ENCODE assay signal across 8 mouse cellular contexts in genomic region chr19:60553501-60553900, GRCm38 (mm10). TPM values are rescaled to one million over a fixed set of nuclear protein-coding genes. Genes with fewer than 3 reads are reported as not detected.
DNase-seq lines count a peak whose midpoint lies in the region; ATAC-seq lines count a peak whose summit lies in the region.
"Had no signal": no experiment of that assay in that cellular context is flagged by ENCODE, and none has a peak within 500 bp of the region (broad histone marks: within the 10 kb centered on the region; RNA-seq: fewer than 3 reads in every experiment).

No protein-coding gene starts in this region.

- intact Hi-C loops in heart, postnatal 36 days (cut with DNase I), result loop anchor here (5.0 kb wide), 1 partner anchor 86 kb away; the partner anchor contains the start of gene Prlhr
- intact Hi-C loops in left cerebral cortex, postnatal 36 days (cut with DNase I), result loop anchor here (5.0 to 10.0 kb wide), 2 partner anchors 89 to 116 kb away; partner anchors contain the start of gene Prlhr

- no peak overlapping the region for H3K4me2 ChIP-seq in neural tube, embryonic 15.5 days
- H3K4me2 ChIP-seq: limb, embryonic 15.5 days had no signal

- H3K36me3 ChIP-seq in neural tube, embryonic 15.5 days, result peaks cover 7% of the 10 kb centered on the region

- 0 out of 2 replicates have a peak, but pooled peaks cover 3% of the 10 kb centered on the region for H3K4me1 ChIP-seq in neural tube, embryonic 15.5 days
- H3K4me1 ChIP-seq: limb, embryonic 15.5 days had no signal

- H3K27ac ChIP-seq in neural tube, embryonic 15.5 days (replicated peaks), result no peak overlapping the region
- H3K27ac ChIP-seq: limb, embryonic 15.5 days had no signal

- no peak overlapping the region for H3K4me3 ChIP-seq in neural tube, embryonic 15.5 days (replicated peaks)
- H3K4me3 ChIP-seq: limb, embryonic 15.5 days had no signal

- no peak for ATAC-seq in neural tube, embryonic 15.5 days (ENCODE audit: low FRiP score)

- H3K27me3 ChIP-seq in neural tube, embryonic 15.5 days (replicated peaks), result no peaks in the 10 kb centered on the region
- H3K27me3 ChIP-seq: limb, embryonic 15.5 days had no signal

- H3K9ac ChIP-seq in neural tube, embryonic 15.5 days (replicated peaks), result no peak overlapping the region
- H3K9ac ChIP-seq: limb, embryonic 15.5 days had no signal

- peak; percentile 32 for DNase-seq in neural tube, embryonic 10.5 days (ENCODE audit: extremely low spot score, low spot score)
- peak; percentile 4 for DNase-seq in WW6 (ENCODE audit: low read depth, low spot score)
- peak; percentile 56 to 58 for DNase-seq in cerebellum, postnatal 36 days
- DNase-seq in heart, postnatal 36 days, result peak; percentile 60 to 70
- DNase-seq in left cerebral cortex, postnatal 36 days (ENCODE audit: low spot score in 2 of 2), result peak; percentile 19 to 31
- DNase-seq in retina, embryonic 14.5 days (ENCODE audit: low spot score), result peak; percentile 73

- H3K9me3 ChIP-seq in neural tube, embryonic 15.5 days (replicated peaks), result no peaks in the 10 kb centered on the region
- H3K9me3 ChIP-seq: limb, embryonic 15.5 days had no signal

RNA-seq across cellular contexts. Expression of gene Cacul1, which starts 27.3 kb away (rescaled TPM):
- polyA plus RNA-seq in neural tube, embryonic 15.5 days (2015; fragmentation: Nextera tagmentation; extraction: Ambion mirVana), result 21.7 and 23.5 TPM in 2 replicates
- total RNA-seq in heart, postnatal 36 days (2021), result 10 to 100 TPM; 25.7 to 28.0 TPM
- 10 to 100 TPM; 45.6 to 54.5 TPM for total RNA-seq in left cerebral cortex, postnatal 36 days (2021)

Comparison
In these comparisons a context has a peak if more than half of its experiments do, and no peak if none do; other contexts are left out.
1. DNase-seq: peak in every context shown above with its lines; median percentile 73 in retina, embryonic 14.5 days; 65 in heart, postnatal 36 days; 57 in cerebellum, postnatal 36 days; 32 in neural tube, embryonic 10.5 days; 25 in left cerebral cortex, postnatal 36 days; 4 in WW6.